Mouse (Mus musculus) heart, adult 9 months (tissue): ENCODE data around the gene 2700049A03Rik.
A peak's percentile ranks its signal among the peaks of the same experiment; 100 is the strongest.
"Not testable (repeated sequence)": the region's sequence is repeated elsewhere in the genome, so short reads cannot be mapped to it uniquely, and the experiment has no call there.

Experiments
- DNase-seq, 2 experiments: peaks; one replicate each; pipeline ENCODE4 v3.0.0; 2022; ENCODE audit warnings: low spot score in 2 of 2

Gene 2700049A03Rik

GRCm38 (mm10) chr12:71136130-71136973, at the start of gene 2700049A03Rik, which contains the start of gene Timm9:
TSS of gene 2700049A03Rik (plus strand) at chr12:71136848.
TSS of gene Timm9 (minus strand) at chr12:71136684.
- DNase-seq, result peak; percentile 72 to 88

- not testable (repeated sequence) for DNase-seq
These were observed 32.4 kb upstream of the 2700049A03Rik start for GRCm38 (mm10) chr12:71104275-71104674.

- DNase-seq, result no peak
These were observed 29.4 kb upstream of the 2700049A03Rik start for GRCm38 (mm10) chr12:71107216-71107771.

- peak in 1 of 2 experiments; percentile 7 for DNase-seq
These were observed 25.3 kb upstream of the 2700049A03Rik start, which contains the start of gene Tomm20l for GRCm38 (mm10) chr12:71111331-71111730. TSS of gene Tomm20l (plus strand) at chr12:71111428.

- no peak for DNase-seq
These were observed 23.6 kb upstream of the 2700049A03Rik start for GRCm38 (mm10) chr12:71113074-71113473.

- peak in 1 of 2 experiments; percentile 6 for DNase-seq
These were observed 22.9 kb upstream of the 2700049A03Rik start for GRCm38 (mm10) chr12:71113675-71114288.

GRCm38 (mm10) chr12:71116411-71116810, 20.2 kb upstream of the 2700049A03Rik start:
- DNase-seq, result no peak

GRCm38 (mm10) chr12:71122731-71123130, 13.9 kb upstream of the 2700049A03Rik start:
- DNase-seq, result no peak

GRCm38 (mm10) chr12:71123286-71123685, 13.4 kb upstream of the 2700049A03Rik start:
- no peak for DNase-seq

GRCm38 (mm10) chr12:71135581-71135980, 1.1 kb upstream of the 2700049A03Rik start:
- DNase-seq, result no peak

- DNase-seq, result peak; percentile 74 to 79
These were observed 385 bp downstream of the 2700049A03Rik start for GRCm38 (mm10) chr12:71136974-71137491.

- DNase-seq, result no peak
These were observed 1.0 kb downstream of the 2700049A03Rik start for GRCm38 (mm10) chr12:71137686-71138085.

GRCm38 (mm10) chr12:71139258-71139828, 2.7 kb downstream of the 2700049A03Rik start:
- no peak for DNase-seq

GRCm38 (mm10) chr12:71141189-71141588, 4.5 kb downstream of the 2700049A03Rik start:
- no peak for DNase-seq

- peak in 1 of 2 experiments; percentile 9 for DNase-seq
These were observed 11.0 kb downstream of the 2700049A03Rik start for GRCm38 (mm10) chr12:71147641-71148040.

- no peak for DNase-seq
These were observed 12.2 kb downstream of the 2700049A03Rik start for GRCm38 (mm10) chr12:71148801-71149200.

GRCm38 (mm10) chr12:71149456-71149855, 12.8 kb downstream of the 2700049A03Rik start:
- no peak for DNase-seq

GRCm38 (mm10) chr12:71150167-71150566, 13.5 kb downstream of the 2700049A03Rik start:
- DNase-seq, result no peak

GRCm38 (mm10) chr12:71154979-71155378, 18.3 kb downstream of the 2700049A03Rik start:
- no peak for DNase-seq

- DNase-seq, result no peak
These were observed 21.3 kb downstream of the 2700049A03Rik start for GRCm38 (mm10) chr12:71157974-71158373.

- no peak for DNase-seq
These were observed 27.8 kb downstream of the 2700049A03Rik start for GRCm38 (mm10) chr12:71164410-71164809.

- no peak for DNase-seq
These were observed 33.3 kb downstream of the 2700049A03Rik start for GRCm38 (mm10) chr12:71169911-71170310.
